Mouse (Mus musculus): ENCODE measurements around the gene Sytl1.

Sytl1 gene

DNA sequence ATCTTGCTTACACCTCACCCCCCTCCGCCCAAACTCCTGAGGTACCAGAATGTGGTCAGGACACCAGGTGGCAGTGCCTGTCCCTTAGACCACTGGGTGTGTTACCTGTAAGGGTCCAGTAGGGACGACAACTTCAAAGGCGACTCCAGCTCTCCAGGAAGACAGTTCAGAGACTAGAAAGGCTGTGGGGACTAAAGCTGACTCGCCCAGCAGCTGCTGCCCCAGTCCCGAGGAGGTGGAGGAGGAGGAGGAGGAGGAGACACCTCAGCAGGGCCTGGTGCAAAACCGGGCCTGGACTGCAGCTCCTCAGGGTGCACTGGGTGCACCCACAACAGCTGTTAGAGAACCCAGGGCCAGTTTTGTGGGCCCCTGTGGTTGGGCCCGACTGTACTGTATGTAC is at the start of gene Sytl1:
Gene Sytl1, minus strand, starts transcription at position 232 of the 400 bp plus-strand sequence.
- DNase-seq (ENCODE audit: low read depth, low spot score) = peak; percentile 21

DNA sequence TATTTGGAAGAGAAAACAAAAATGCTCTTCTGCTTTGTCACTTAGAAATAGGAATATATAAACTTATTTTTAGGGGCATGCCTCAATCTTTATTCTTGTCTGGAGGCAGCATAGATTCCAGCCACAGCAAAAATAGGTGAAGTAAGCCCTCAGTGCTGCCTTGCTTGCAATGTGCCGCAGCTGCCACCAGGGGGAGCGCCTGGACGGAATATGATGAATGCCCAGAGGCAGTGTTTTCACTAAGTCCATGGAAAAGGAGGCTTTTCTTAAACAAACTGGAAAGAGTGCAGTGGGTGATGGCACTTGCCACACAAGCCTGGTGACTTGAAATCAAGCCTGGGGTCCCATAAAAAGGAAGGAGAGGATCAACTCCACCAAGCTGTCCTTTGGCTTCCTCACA is 47.0 kb upstream of the Sytl1 start:
- peak; percentile 87 for DNase-seq (ENCODE audit: low read depth, low spot score)

DNA sequence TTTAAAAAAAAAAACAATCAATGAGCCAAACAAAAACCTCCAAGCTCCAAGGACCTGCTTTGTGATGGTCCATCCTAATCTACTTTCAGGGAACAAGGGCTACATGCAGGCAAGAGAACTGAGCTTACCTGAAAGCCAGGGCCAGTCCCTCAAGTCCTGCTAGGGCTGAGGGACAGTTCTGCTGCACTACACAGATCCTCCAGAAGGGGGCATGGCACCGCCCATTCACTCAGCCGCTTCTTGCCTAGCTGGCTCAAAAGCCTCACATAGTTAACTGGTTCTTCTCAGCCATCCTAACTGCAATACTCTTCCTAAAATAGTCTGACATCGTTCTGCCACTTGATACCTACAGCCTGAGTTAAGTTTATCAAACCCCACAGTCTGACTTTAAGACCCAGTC is 44.4 kb upstream of the Sytl1 start:
- DNase-seq (ENCODE audit: low read depth, low spot score) = peak; percentile 84

DNA sequence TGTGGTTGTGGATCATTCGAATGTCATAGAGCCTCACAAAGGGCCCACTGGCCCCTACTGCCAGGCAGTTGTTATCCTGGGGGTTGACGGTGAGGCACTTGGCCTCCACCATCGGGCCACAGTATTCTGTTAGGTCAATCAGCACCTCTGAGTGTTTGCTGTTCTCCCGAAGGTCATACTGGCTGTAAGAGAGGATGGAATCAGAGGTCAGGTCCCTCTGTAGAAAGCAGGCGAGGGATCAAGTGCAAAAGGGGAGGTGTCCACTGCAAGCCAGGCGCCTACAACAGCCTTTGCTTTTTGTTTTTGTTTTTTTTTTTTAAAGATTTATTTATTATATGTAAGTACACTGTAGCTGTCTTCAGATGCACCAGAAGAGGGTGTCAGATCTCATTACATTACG is 42.9 kb upstream of the Sytl1 start:
- DNase-seq (ENCODE audit: low read depth, low spot score) = no peak

GRCm38 (mm10) chr4:133304770-133305169 is 41.9 kb upstream of the Sytl1 start:
- no peak for DNase-seq (ENCODE audit: low read depth, low spot score)

DNA sequence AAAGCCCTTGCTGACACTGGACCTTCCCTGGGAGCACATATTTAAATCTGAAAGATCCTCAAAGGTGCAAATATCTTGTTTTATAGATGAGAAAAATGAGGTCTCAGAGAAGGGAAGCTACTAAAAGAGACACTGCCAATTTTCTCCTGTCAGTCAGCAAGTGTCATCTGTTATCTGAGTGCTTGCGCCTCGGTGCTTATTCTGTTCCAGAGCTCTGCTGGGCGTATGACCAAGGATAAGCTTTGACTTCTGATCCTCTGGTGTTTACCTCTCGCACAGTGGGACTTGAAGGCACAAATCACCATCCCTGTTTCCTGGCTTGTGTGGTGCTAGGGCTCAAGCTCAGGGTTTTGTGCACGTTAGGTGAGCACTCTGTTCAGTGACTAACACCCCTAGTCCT is 39.8 kb upstream of the Sytl1 start:
- DNase-seq (ENCODE audit: low read depth, low spot score) = no peak

GRCm38 (mm10) chr4:133301802-133302201 is 38.9 kb upstream of the Sytl1 start:
- DNase-seq (ENCODE audit: low read depth, low spot score) = peak; percentile 80

DNA sequence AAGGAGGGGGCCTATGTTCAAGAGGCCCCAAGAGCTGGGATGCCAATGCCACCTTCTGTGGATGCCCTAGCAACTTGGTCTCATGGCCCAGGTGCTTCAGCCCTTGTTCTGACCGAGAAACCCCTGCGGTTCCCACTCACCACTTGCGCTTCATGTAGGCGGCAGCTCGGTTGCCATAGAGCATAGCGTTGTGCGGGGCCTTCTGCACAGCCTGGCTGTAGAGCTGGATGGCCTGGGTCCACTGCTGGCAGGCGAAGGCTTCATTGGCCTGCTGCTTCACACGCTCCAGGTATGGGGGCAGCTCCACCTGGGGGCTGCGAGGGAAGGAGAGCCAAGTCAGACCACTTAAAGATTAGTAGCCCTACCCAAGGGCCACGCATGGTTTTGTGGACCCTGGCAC is 37.5 kb upstream of the Sytl1 start:
- DNase-seq (ENCODE audit: low read depth, low spot score) = no peak

DNA sequence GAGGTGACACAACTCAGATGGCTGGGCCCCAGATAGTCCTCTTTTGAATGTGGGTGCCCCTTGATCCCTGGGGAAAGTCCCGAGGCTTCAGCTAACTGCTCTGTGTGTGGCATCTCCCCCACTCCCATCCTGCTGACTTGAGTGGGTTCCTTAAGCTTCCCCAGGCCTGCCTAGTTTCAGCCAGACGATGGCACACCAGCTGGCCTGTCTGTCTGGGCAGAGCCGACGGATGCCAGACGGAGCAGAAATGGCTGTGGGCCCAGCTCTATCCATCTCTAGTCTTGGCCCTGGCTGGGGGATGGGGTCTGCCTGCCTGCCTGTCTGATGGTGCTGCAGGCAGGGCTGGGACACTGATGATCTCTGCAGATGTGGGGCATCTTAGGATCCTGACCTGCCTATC is 36.8 kb upstream of the Sytl1 start:
- DNase-seq (ENCODE audit: low read depth, low spot score) = no peak

- DNase-seq (ENCODE audit: low read depth, low spot score) = no peak
These were observed 35.8 kb upstream of the Sytl1 start for GRCm38 (mm10) chr4:133298516-133299365.

DNA sequence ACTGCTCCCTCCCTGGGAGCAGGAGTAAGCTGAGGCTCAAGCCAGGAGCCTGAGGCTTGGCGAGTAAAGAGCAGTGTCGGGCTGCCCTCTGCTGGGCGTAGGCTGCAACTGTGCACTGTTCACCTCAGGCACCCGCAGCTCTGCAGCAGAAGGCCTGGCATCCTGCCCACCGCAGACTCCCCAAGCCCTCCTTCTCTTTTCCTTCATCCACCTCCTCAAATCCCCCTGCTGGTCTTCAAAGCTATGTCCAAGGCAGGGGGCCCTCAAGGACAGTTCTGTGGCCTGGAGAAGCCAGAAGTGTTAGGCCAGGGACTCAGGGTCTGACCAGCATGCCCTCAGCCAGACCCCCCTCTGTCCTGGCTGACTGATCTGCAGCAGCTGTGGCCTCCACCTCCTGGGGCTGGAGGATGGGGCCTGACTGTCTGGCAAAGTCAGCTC is 34.9 kb upstream of the Sytl1 start:
- DNase-seq (ENCODE audit: low read depth, low spot score) = peak; percentile 75

DNA sequence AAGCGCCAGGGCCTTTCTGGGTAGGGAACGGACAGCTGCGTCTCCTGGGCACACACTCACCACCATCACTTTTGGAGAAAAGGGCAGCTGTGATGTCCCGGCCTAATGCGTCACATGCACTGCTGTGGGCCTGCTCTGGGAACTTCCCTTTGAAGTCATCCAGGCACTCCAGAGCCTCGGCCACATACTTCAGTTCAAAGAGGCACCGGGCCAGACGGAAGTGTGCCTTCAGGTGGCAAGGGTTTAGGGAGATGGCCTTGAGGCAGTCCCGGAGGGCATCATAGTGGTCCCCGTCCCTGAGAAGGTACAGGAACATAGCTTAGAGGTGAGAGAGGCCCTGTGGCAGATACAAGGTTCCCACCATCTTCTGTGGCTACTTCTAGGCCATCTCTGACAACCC is 34.4 kb upstream of the Sytl1 start:
- DNase-seq (ENCODE audit: low read depth, low spot score) = no peak

GRCm38 (mm10) chr4:133294084-133294483 is 31.2 kb upstream of the Sytl1 start:
- no peak for DNase-seq (ENCODE audit: low read depth, low spot score)

DNA sequence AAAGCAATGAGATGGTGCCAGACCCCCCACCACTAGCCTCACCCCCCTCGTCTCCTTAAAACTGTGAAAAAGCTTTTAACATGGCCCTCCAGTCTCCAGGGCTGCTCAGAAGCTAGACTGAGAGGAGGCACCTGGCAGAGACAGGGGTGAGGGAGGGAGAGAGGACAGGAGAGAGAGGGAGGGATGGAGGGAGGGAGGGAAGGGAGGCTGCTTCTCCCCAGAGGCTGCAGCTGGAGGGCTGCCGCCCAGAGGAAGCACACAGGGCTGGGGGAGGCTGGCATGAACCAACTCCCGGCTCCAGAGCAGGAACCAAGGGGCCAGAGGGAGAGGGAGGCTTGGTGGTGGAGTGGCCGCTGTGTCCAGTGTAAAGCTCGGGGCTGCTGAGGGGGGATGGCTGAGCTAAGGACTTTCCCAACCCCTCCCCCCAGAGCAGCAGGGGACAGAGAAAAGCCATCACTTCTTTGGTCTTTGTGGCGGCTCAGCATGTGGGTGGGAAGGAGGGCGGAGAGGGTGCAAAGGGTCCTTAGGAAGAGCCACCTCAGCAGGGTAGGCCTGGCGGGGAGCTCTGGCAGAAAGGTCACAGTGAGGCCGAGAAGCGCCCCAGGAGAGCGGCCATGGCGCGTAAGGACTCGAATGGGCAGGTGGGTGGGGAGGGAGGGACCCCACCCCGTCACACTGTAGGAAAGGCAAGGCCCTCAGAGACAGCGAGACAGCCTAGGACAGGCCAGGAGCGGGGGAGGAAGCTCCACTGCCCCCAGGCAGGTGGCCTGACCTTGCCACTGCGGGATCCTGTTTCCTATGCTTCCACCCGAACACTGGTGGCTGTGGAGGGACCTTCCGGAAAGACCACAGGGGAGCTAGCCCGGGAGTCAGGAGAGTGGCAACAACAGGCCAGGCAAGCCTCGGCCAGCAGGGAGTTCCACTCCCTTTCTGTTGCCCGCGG is 30.3 kb upstream of the Sytl1 start:
- DNase-seq (ENCODE audit: low read depth, low spot score) = peak; percentile 78

DNA sequence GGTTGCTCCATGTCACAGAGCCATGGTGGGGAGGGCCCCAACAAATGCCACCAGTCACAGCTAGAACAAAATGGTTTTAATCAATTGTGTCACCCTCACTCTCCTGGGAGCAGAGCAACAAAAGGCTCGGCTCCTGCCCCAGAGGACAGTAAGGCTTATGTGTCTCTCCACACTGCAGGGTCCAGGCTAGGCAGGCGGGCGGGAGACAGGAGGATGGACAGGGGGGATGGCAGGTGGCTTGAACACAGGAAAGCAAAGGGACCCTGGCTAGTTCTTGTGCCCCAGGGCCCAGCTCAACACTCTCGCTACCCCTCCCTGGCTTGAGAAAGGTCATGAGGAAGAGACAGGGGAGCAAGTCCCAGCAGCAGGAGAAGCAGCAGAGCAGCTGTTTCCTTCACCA is 29.5 kb upstream of the Sytl1 start:
- no peak for DNase-seq (ENCODE audit: low read depth, low spot score)

DNA sequence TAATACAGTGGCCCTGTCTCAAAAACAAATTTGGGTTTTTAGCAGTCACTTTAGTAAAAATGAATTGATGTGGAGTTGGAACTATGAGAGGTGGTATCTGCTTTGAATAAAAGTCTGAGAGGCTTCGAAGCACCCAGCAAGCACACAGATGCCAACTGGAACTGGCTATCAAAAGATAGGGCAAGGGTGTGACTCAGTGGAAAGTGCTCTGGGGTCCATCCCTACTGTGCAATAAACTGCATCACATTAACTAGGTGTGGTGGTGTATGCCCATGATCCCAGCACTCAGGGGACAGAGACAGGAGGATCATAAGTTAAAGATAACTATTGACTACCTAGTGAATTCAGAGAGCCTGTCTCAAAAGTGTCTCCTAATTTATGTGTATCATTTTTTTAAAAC is 28.3 kb upstream of the Sytl1 start:
- DNase-seq (ENCODE audit: low read depth, low spot score) = no peak

- DNase-seq (ENCODE audit: low read depth, low spot score) = peak; percentile 79
These were observed 23.7 kb upstream of the Sytl1 start for GRCm38 (mm10) chr4:133286476-133287077.

- DNase-seq (ENCODE audit: low read depth, low spot score) = no peak
These were observed 23.0 kb upstream of the Sytl1 start for GRCm38 (mm10) chr4:133285950-133286349.

- no peak for DNase-seq (ENCODE audit: low read depth, low spot score)
These were observed 22.4 kb upstream of the Sytl1 start for GRCm38 (mm10) chr4:133285299-133285698.

DNA sequence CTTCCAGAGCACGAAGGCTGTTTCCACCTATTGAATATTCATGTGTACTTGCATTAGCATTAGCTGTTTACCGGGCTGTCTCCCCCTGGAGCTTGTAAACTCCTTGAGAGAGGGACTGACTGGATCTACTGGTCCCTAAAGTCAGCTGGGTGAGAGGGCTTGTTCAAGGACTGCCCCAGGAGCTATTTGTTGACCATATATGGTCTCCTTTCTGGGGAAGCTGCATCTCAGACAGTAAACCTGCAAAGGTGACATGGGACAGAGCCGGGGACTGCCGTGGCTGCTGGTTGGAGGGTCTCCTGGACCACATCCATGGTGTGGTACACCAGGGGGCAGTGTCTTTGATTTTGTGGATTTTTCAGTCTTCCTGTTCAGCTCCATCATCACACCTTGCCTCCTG is 19.7 kb upstream of the Sytl1 start:
- DNase-seq (ENCODE audit: low read depth, low spot score) = peak; percentile 37

DNA sequence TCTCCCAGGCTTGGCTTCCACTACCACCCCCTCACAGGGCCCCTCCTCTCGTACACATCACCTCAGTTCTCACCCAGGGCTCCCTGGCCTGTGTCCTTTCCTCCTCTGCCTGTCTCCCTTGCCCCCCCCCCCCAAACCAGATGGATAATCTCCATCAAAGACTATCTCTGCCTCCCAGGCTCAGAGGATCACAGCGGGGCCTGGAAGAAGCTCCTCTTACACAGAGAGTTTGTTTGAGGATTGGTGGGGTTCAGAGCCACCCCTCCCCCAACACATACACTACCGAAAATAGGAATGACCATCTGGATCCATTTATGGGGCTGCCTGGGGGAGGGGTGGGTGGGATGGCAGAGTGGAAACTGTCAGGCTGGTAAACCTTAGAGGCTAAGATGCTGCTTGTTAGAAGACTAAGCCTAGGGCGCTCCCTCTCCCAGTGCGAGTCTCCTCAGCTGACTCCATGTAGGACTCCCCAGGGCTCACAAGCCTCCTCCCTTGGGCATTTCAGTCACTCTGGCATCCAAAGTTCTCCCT is 19.1 kb upstream of the Sytl1 start:
- DNase-seq (ENCODE audit: low read depth, low spot score) = no peak

DNA sequence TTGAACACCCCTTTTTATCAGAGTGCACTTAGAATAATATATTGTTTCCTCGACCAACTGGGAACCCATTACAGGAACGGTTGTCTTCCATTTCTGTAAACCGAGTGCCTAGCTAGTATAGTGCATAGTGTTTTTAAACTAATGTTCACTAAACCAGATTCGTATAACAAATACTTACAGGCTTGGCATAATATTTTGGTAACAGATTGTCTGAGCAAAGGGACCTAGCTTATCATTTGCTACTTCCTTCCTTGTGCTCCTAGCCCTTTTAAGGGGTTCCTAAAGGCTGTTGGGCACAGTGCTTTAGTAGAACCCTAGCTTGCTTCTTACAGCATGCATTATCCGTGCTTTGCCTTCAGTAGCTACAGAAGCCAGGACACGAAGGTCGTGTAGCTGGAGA is 18.6 kb upstream of the Sytl1 start:
- no peak for DNase-seq (ENCODE audit: low read depth, low spot score)

Data from ZHBTc4 (cell line).